Mouse (Mus musculus): ENCODE data around the gene Anapc15.

GRCm38 (mm10) chr7:101817861-101818401 is 45.6 kb upstream of the Anapc15 start, which contains the start of gene Phox2a:
- TF ChIP-seq CTCF (IDR thresholded peaks at IDR 0.05; ENCODE audit: low read depth, low read length) (no peak), POLR2A (IDR thresholded peaks at IDR 0.05; ENCODE audit: insufficient read depth, low read length) (no peak)

Measured in ES-Bruce4 (cell line).